Mouse (Mus musculus): ENCODE measurements around the gene Ucp1.

Ucp1 gene

DNA sequence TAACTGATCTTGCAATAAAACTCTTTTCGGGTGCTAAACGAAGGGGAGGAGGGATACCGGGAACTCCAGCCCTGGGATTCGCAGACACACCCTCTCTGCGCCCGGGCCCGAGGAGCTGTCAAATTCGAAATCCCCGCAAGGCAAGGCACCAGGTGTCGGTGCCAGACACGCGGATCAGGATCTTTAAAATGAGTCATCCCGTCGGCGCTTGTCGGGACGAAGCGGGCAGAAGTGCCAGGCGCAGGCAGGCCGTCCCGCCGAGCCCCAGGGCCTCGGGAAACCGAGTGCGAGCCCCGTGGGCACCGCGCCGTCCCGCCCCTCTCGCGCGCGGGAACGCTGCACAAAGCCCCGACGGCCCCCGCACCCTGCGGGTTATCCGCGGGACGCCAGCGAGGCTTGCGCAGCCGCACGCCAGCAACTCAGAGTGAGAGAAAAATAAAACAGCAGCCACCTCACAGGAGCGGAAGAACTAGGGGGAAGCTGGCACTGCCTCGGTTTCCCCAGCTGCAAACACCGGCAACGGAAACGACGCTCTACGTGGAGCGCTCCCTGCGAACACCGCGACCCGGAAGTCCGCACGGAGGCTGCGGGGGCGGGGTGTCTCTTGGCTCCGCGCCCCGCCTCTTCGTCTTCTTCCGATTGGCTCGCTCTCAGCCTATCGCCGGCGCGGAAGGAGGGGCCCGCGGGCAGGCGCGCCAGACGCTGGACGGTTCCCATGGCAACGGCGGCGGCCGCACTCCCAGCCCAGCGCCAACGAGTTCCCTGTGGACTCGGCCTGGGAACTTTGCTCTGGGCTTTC, 41.9 kb downstream of the Ucp1 start, which contains the start of gene Elmod2:
Elmod2 (minus strand) TSS at position 588 of the 799 bp plus-strand sequence.
- DNase-seq (ENCODE audit: low spot score in 2 of 2): peak; percentile 98 to 99

DNA sequence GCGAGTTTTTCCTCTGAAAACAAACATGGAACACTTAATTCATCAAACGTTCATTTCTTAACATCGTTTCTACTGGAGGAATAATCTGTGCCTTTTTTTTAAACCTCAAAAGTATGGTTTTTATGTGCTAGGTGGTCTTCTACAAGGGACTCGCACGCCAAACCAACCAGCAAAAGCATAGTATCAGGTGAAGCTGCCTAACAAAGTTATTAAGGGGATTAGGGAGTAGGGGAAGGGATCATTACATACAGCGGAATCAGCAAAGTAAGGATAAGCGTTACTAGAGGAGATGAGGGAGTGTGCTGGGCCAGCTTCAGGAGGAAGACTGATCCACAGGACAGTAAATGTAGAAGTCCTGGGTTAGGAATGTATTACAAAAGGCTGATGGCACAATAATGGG, 42.7 kb downstream of the Ucp1 start:
- DNase-seq (ENCODE audit: low spot score in 2 of 2): no peak

DNA sequence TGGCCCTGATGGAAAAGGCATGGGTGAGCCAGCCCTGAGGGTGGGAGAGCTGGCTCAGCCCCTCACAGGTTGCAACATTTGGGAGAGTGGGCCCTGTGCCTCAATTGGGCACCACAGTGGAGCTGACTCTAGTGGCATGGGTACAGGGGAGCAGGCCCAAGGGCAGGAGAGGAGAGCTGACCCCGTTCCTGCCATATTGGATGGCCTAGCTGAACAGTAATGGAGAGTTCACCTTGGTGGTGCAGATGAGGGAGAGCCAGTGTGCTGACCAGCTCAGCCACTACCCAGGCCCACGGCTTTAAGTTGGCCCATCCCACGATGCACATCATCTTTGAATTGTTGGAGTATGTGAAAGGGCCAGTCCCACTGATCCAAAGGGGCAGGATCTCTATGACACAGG, 51.9 kb downstream of the Ucp1 start:
- no peak for DNase-seq (ENCODE audit: low spot score in 2 of 2)

GRCm38 (mm10) chr8:83342693-83343092, 52.5 kb downstream of the Ucp1 start:
- DNase-seq (ENCODE audit: low spot score in 2 of 2): no peak

All from right cerebral cortex, postnatal 10 days (tissue).